Mouse (Mus musculus) CH12.LX (cell line): Measurements from ENCODE around the gene Ccser1.

Experiments
- BHLHE40 ChIP-seq: IDR thresholded peaks from 2 replicates; pipeline ENCODE4 v1.6.1; 2011; ENCODE audit warnings: mild to moderate bottlenecking, low read depth, low read length, improper control_type of control experiment
- CTCF ChIP-seq, 2 experiments: IDR thresholded peaks in 1 of 2; conservative IDR thresholded peaks in 1 of 2; 2 replicates each; pipeline ENCODE4 v1.5.1; 2011 to 2012; ENCODE audit warnings: low read depth in 2 of 2, low read length in 2 of 2, improper control_type of control experiment in 1 of 2, inconsistent platforms in 1 of 2, mild to moderate bottlenecking in 1 of 2, moderate library complexity in 1 of 2
- EP300 ChIP-seq: IDR thresholded peaks from 2 replicates; pipeline ENCODE4 v1.6.1; 2011; ENCODE audit warnings: low read length, improper control_type of control experiment
- HCFC1 ChIP-seq: IDR thresholded peaks from 2 replicates; pipeline ENCODE4 v1.6.1; 2012; ENCODE audit warnings: low read depth, mild to moderate bottlenecking, inconsistent platforms, low read length, improper control_type of control experiment
- KAT2A ChIP-seq: IDR thresholded peaks from 2 replicates; pipeline ENCODE4 v1.6.1; 2012; ENCODE audit warnings: low read length, improper control_type of control experiment, inconsistent platforms; ENCODE audit not compliant: insufficient replicate concordance
- MAX ChIP-seq: IDR thresholded peaks from 2 replicates; pipeline ENCODE4 v1.6.1; 2011; ENCODE audit warnings: low read length, improper control_type of control experiment
- MEF2A ChIP-seq: IDR thresholded peaks from 2 replicates; pipeline ENCODE4 v1.6.1; 2014; ENCODE audit warnings: low read depth, mild to moderate bottlenecking, inconsistent platforms, low read length, improper control_type of control experiment, borderline replicate concordance
- POLR2A ChIP-seq: IDR thresholded peaks from 2 replicates; pipeline ENCODE4 v1.6.1; 2011; ENCODE audit warnings: low read depth, mild to moderate bottlenecking, improper control_type of control experiment, low read length
- POLR2AphosphoS2 ChIP-seq: IDR thresholded peaks from 2 replicates; pipeline ENCODE4 v1.6.1; 2011; ENCODE audit warnings: low read depth, low read length, improper control_type of control experiment
- RAD21 ChIP-seq: IDR thresholded peaks from 2 replicates; pipeline ENCODE4 v1.6.1; 2011; ENCODE audit warnings: low read depth, mild to moderate bottlenecking, low read length, improper control_type of control experiment, moderate library complexity
- USF1 ChIP-seq: IDR thresholded peaks from 2 replicates; pipeline ENCODE4 v1.6.1; 2014; ENCODE audit warnings: low read depth, mild to moderate bottlenecking, inconsistent platforms, low read length, improper control_type of control experiment
- USF2 ChIP-seq: conservative IDR thresholded peaks from 2 replicates; pipeline ENCODE4 v1.6.1; 2011; ENCODE audit warnings: low read depth, low read length, improper control_type of control experiment
- ZKSCAN1 ChIP-seq: IDR thresholded peaks from 2 replicates; pipeline ENCODE4 v1.6.1; 2012; ENCODE audit warnings: low read depth, inconsistent platforms, low read length, improper control_type of control experiment, borderline replicate concordance
- ZMIZ1 ChIP-seq: IDR thresholded peaks from 2 replicates; pipeline ENCODE4 v1.6.1; 2012; ENCODE audit warnings: low read depth, mild to moderate bottlenecking, inconsistent platforms, low read length, improper control_type of control experiment

DNA sequence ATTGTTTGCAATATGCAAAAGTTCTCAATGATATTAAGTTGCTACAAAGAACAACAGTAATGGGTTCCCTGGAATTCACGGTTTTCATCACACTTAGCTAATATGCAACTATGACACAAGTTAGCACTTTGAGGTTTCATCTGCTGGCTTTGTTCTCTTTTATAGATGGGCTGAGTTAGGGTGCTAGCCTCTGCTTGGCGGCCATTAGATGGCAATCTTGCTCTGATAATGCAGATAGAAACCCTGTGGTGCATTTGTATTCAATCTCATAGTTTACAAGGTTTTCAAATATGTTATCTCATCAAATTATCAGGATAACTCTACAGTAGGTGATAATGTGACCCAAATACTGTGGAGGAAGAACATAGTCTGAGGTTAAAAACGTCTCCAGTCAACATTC lies 202.4 kb downstream of the Ccser1 start:
- TF ChIP-seq MAX: no peak
- TF ChIP-seq MEF2A: no peak
- TF ChIP-seq ZMIZ1: no peak
- no peak for TF ChIP-seq CTCF (conservative IDR thresholded peaks at IDR 0.05 in 1 of 2, IDR thresholded peaks at IDR 0.05 in 1 of 2; ENCODE audit: low read depth in 2 of 2, low read length in 2 of 2)
- no peak for TF ChIP-seq EP300
- no peak for TF ChIP-seq BHLHE40
- no peak for TF ChIP-seq HCFC1
- no peak for TF ChIP-seq POLR2A
- no peak for TF ChIP-seq RAD21
- no peak for TF ChIP-seq ZKSCAN1
- no peak for TF ChIP-seq KAT2A
- TF ChIP-seq USF1: no peak
- TF ChIP-seq POLR2AphosphoS2: no peak
- no peak for TF ChIP-seq USF2
